Mouse (Mus musculus): ENCODE data around the gene Cpvl. TPM values are rescaled to one million over a fixed set of nuclear protein-coding genes. Genes with fewer than 3 reads are reported as not detected.

The Cpvl gene
- not detected in 2 replicates for polyA plus RNA-seq (2015; fragmentation: Nextera tagmentation; extraction: Ambion mirVana)

DNA sequence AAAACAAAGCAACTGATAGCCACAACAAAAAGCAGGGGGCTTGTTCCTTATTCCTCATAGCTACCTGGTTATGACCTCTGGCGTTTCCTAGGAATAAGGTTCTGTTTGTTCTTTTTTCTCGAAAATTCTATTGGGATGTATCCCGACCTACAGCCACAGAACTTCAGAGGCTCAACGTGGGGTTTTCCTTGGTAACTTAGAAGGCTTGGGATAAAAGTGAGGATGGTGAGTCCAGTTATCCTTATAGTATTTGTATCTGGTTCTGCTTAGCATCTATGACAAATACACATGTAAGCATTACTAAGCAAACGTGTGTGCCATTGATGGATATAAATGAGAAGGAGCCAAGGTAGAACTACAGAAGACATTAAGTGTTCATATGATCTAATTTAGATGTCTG lies at the start of gene Cpvl:
Cpvl (minus strand) TSS at position 101 of the 400 bp plus-strand sequence.

Other genes starting within 250 kb of the Cpvl start
- gene Tril, start 157.8 kb downstream of the Cpvl start, polyA plus RNA-seq (2015; fragmentation: Nextera tagmentation; extraction: Ambion mirVana), result 14.4 and 15.7 TPM in 2 replicates
- gene Chn2, start 60.9 kb upstream of the Cpvl start, polyA plus RNA-seq (2015; fragmentation: Nextera tagmentation; extraction: Ambion mirVana), result 17.8 and 19.2 TPM in 2 replicates

Data from urinary bladder, postnatal 0 days (tissue).